In genomic region chr12:5303100-5303499, GRCm38 (mm10) we compare ENCODE assay signal across 25 mouse cellular contexts.
DNase-seq lines count a peak whose midpoint lies in the region; ATAC-seq and TF ChIP-seq lines count a peak whose summit lies in the region.
"Had no signal": no experiment of that assay in that cellular context is flagged by ENCODE, and none has a peak within 500 bp of the region (broad histone marks: within the 10 kb centered on the region; RNA-seq: fewer than 3 reads in every experiment).

No protein-coding gene starts in this region.

- H3K9ac ChIP-seq in intestine, embryonic 15.5 days = no peak overlapping the region
- no peak overlapping the region for H3K9ac ChIP-seq in intestine, postnatal 0 days (ENCODE audit: low read depth, low read length)
- no peak overlapping the region for H3K9ac ChIP-seq in midbrain, embryonic 13.5 days (replicated peaks)
- H3K9ac ChIP-seq in midbrain, embryonic 16.5 days (ENCODE audit: low read depth, low read length) = no peak overlapping the region
- H3K9ac ChIP-seq in hindbrain, embryonic 13.5 days = no peak overlapping the region
- no peak overlapping the region for H3K9ac ChIP-seq in hindbrain, embryonic 16.5 days (ENCODE audit: low read depth, low read length)
- H3K9ac ChIP-seq: embryonic facial prominence, embryonic 15.5 days; forebrain, embryonic 12.5 days; limb, embryonic 13.5 days; stomach, embryonic 15.5 days had no signal

- peak; percentile 59 for ATAC-seq in intestine, embryonic 15.5 days
- no peak for ATAC-seq in intestine, postnatal 0 days
- peak; percentile 77 for ATAC-seq in midbrain, embryonic 13.5 days
- no peak for ATAC-seq in midbrain, embryonic 16.5 days
- peak; percentile 78 for ATAC-seq in hindbrain, embryonic 13.5 days (ENCODE audit: low FRiP score)
- peak; percentile 55 for ATAC-seq in hindbrain, embryonic 16.5 days

- WGBS in intestine, embryonic 15.5 days = 59% methylated on average over 4 of the region's 4 CpGs
- WGBS in intestine, postnatal 0 days = 63% methylated on average over 4 of the region's 4 CpGs
- WGBS in midbrain, embryonic 13.5 days = 75% methylated on average over 4 of the region's 4 CpGs
- 75% methylated on average over 4 of the region's 4 CpGs for WGBS in midbrain, embryonic 16.5 days
- WGBS in hindbrain, embryonic 13.5 days = 62% methylated on average over 4 of the region's 4 CpGs
- WGBS in hindbrain, embryonic 16.5 days = 41% methylated on average over 4 of the region's 4 CpGs

- no peak for TF ChIP-seq CTCF in intestine, postnatal 0 days (IDR thresholded peaks at IDR 0.05; ENCODE audit: low read depth)

- no peak for DNase-seq in thymus, postnatal 36 days
- DNase-seq in embryo, embryonic 10 days (ENCODE audit: low spot score) = no peak
- DNase-seq: adrenal gland, postnatal 25 days; cerebellum, adult 11-12 months; cerebellum, postnatal 14 days; gastrocnemius, postnatal 14 days; heart, postnatal 14 days; kidney, adult 11 months; kidney, postnatal 14 days; lung, postnatal 4 days; right cerebral cortex, postnatal 25 days; thymus, adult 18-20 months; thymus, postnatal 4 days had no signal

- no peak overlapping the region for H3K27ac ChIP-seq in intestine, embryonic 15.5 days
- no peak overlapping the region for H3K27ac ChIP-seq in intestine, postnatal 0 days (ENCODE audit: low read depth, low read length)
- H3K27ac ChIP-seq in midbrain, embryonic 13.5 days = no peak overlapping the region
- no peak overlapping the region for H3K27ac ChIP-seq in midbrain, embryonic 16.5 days (ENCODE audit: low read length)
- H3K27ac ChIP-seq in hindbrain, embryonic 13.5 days = no peak overlapping the region
- H3K27ac ChIP-seq in hindbrain, embryonic 16.5 days (ENCODE audit: low read depth, low read length) = no peak overlapping the region
- H3K27ac ChIP-seq: embryonic facial prominence, embryonic 10.5 days; embryonic facial prominence, embryonic 15.5 days; forebrain, embryonic 12.5 days; limb, embryonic 13.5 days; stomach, embryonic 15.5 days had no signal

- H3K9me3 ChIP-seq in intestine, embryonic 15.5 days = no peaks in the 10 kb centered on the region
- no peaks in the 10 kb centered on the region for H3K9me3 ChIP-seq in intestine, postnatal 0 days (ENCODE audit: control insufficient read depth)
- H3K9me3 ChIP-seq in midbrain, embryonic 13.5 days = no peaks in the 10 kb centered on the region
- H3K9me3 ChIP-seq in midbrain, embryonic 16.5 days (replicated peaks; ENCODE audit: control insufficient read depth, low read length, poor library complexity, severe bottlenecking) = no peaks in the 10 kb centered on the region
- no peaks in the 10 kb centered on the region for H3K9me3 ChIP-seq in hindbrain, embryonic 13.5 days
- H3K9me3 ChIP-seq in hindbrain, embryonic 16.5 days (ENCODE audit: control insufficient read depth, low read length) = no peaks in the 10 kb centered on the region
- H3K9me3 ChIP-seq: embryonic facial prominence, embryonic 10.5 days; embryonic facial prominence, embryonic 15.5 days; forebrain, embryonic 12.5 days; limb, embryonic 13.5 days; stomach, embryonic 15.5 days had no signal

- no peak overlapping the region for H3K4me3 ChIP-seq in intestine, embryonic 15.5 days (replicated peaks)
- no peak overlapping the region for H3K4me3 ChIP-seq in intestine, postnatal 0 days (ENCODE audit: low read depth, low read length)
- H3K4me3 ChIP-seq in midbrain, embryonic 13.5 days (replicated peaks) = no peak overlapping the region
- H3K4me3 ChIP-seq in midbrain, embryonic 16.5 days (ENCODE audit: low read depth, low read length) = no peak overlapping the region
- H3K4me3 ChIP-seq in hindbrain, embryonic 13.5 days = no peak overlapping the region
- no peak overlapping the region for H3K4me3 ChIP-seq in hindbrain, embryonic 16.5 days (ENCODE audit: low read length)
- H3K4me3 ChIP-seq: embryonic facial prominence, embryonic 10.5 days; embryonic facial prominence, embryonic 15.5 days; forebrain, embryonic 12.5 days; limb, embryonic 13.5 days; stomach, embryonic 15.5 days had no signal

- H3K4me1 ChIP-seq in intestine, embryonic 15.5 days (replicated peaks) = no peaks in the 10 kb centered on the region
- no peaks in the 10 kb centered on the region for H3K4me1 ChIP-seq in intestine, postnatal 0 days (replicated peaks; ENCODE audit: control insufficient read depth, insufficient read depth, low read length)
- H3K4me1 ChIP-seq in midbrain, embryonic 13.5 days (replicated peaks) = peaks cover 8% of the 10 kb centered on the region; the same call in 1 of the 2 replicates
- peaks cover 5% of the 10 kb centered on the region; the same call in 1 of the 2 replicates for H3K4me1 ChIP-seq in midbrain, embryonic 16.5 days (ENCODE audit: control insufficient read depth, insufficient read depth, low read length)
- peaks cover 28% of the 10 kb centered on the region for H3K4me1 ChIP-seq in hindbrain, embryonic 13.5 days (replicated peaks)
- no peaks in the 10 kb centered on the region; the same call in 1 of the 2 replicates for H3K4me1 ChIP-seq in hindbrain, embryonic 16.5 days (ENCODE audit: control insufficient read depth, insufficient read depth, low read depth, low read length)
- H3K4me1 ChIP-seq: embryonic facial prominence, embryonic 10.5 days; forebrain, embryonic 12.5 days had no signal

- H3K36me3 ChIP-seq in intestine, embryonic 15.5 days = no peaks in the 10 kb centered on the region
- no peaks in the 10 kb centered on the region for H3K36me3 ChIP-seq in intestine, postnatal 0 days (ENCODE audit: control insufficient read depth, insufficient read depth)
- H3K36me3 ChIP-seq in midbrain, embryonic 13.5 days = no peaks in the 10 kb centered on the region
- H3K36me3 ChIP-seq in midbrain, embryonic 16.5 days (ENCODE audit: control insufficient read depth, insufficient read depth, low read length) = no peaks in the 10 kb centered on the region
- H3K36me3 ChIP-seq in hindbrain, embryonic 13.5 days = no peaks in the 10 kb centered on the region
- H3K36me3 ChIP-seq in hindbrain, embryonic 16.5 days (ENCODE audit: control insufficient read depth, insufficient read depth, low read length) = no peaks in the 10 kb centered on the region
- H3K36me3 ChIP-seq: embryonic facial prominence, embryonic 10.5 days; embryonic facial prominence, embryonic 15.5 days; forebrain, embryonic 12.5 days; limb, embryonic 13.5 days; stomach, embryonic 15.5 days had no signal

- H3K27me3 ChIP-seq in intestine, embryonic 15.5 days (replicated peaks) = no peaks in the 10 kb centered on the region
- H3K27me3 ChIP-seq in intestine, postnatal 0 days (replicated peaks; ENCODE audit: control insufficient read depth, insufficient read depth, low read length) = no peaks in the 10 kb centered on the region
- no peaks in the 10 kb centered on the region for H3K27me3 ChIP-seq in midbrain, embryonic 13.5 days
- H3K27me3 ChIP-seq in midbrain, embryonic 16.5 days (ENCODE audit: control insufficient read depth, insufficient read depth, low read depth, low read length) = no peaks in the 10 kb centered on the region
- no peaks in the 10 kb centered on the region for H3K27me3 ChIP-seq in hindbrain, embryonic 13.5 days
- H3K27me3 ChIP-seq in hindbrain, embryonic 16.5 days (replicated peaks; ENCODE audit: control insufficient read depth, insufficient read depth, low read length) = no peaks in the 10 kb centered on the region
- H3K27me3 ChIP-seq: embryonic facial prominence, embryonic 15.5 days; forebrain, embryonic 12.5 days; limb, embryonic 13.5 days; stomach, embryonic 15.5 days had no signal

- H3K4me2 ChIP-seq in intestine, embryonic 15.5 days (replicated peaks) = no peak overlapping the region
- no peak overlapping the region for H3K4me2 ChIP-seq in intestine, postnatal 0 days (replicated peaks; ENCODE audit: low read depth)
- no peak overlapping the region for H3K4me2 ChIP-seq in midbrain, embryonic 13.5 days (replicated peaks)
- no peak overlapping the region for H3K4me2 ChIP-seq in midbrain, embryonic 16.5 days (ENCODE audit: low read length)
- H3K4me2 ChIP-seq in hindbrain, embryonic 13.5 days = no peak overlapping the region
- no peak overlapping the region for H3K4me2 ChIP-seq in hindbrain, embryonic 16.5 days (ENCODE audit: low read length)
- H3K4me2 ChIP-seq: embryonic facial prominence, embryonic 15.5 days; forebrain, embryonic 12.5 days; limb, embryonic 13.5 days; liver, embryonic 11.5 days; stomach, embryonic 15.5 days had no signal

Comparison
In these comparisons a context has a peak if more than half of its experiments do, and no peak if none do; other contexts are left out.
1. ATAC-seq: peak in intestine, embryonic 15.5 days (single experiment), midbrain, embryonic 13.5 days (single experiment), hindbrain, embryonic 13.5 days (single experiment) and hindbrain, embryonic 16.5 days (single experiment); none in intestine, postnatal 0 days (single experiment) and midbrain, embryonic 16.5 days (single experiment).